Mouse (Mus musculus) midbrain, embryonic 16.5 days (tissue): ENCODE measurements at regions not wholly inside any gene's neighbourhood (a gene's known extent, or its start where the extent isn't known, plus 50 kb on each side); places are given as distances from the start of the nearest gene placed in this dataset.

Experiments
- ATAC-seq: fragments of 200-750 bp; cut with Nextera tagmentation; 2 replicates; pipeline ENCODE4 v1.8.0; 2017; ENCODE audit warnings: moderate TSS enrichment
- H3K27ac ChIP-seq: fragments of 300-500 bp; sonication (generic); 2 replicates; pipeline ENCODE4 v1.5.1; 2014; ENCODE audit warnings: mild to moderate bottlenecking, low read length, mixed read lengths
- H3K27me3 ChIP-seq: fragments of 300-500 bp; sonication (generic); 2 replicates; pipeline ENCODE4 v1.6.1; 2014; ENCODE audit warnings: low read depth, low read length, mixed read lengths; ENCODE audit not compliant: control insufficient read depth, insufficient read depth
- H3K36me3 ChIP-seq: fragments of 300-500 bp; sonication (generic); 2 replicates; pipeline ENCODE4 v1.6.1; 2014; ENCODE audit warnings: mild to moderate bottlenecking, low read length, moderate library complexity, mixed read lengths; ENCODE audit not compliant: control insufficient read depth, insufficient read depth
- H3K4me1 ChIP-seq: fragments of 300-500 bp; sonication (generic); 2 replicates; pipeline ENCODE4 v1.6.1; 2014; ENCODE audit warnings: mild to moderate bottlenecking, low read length, mixed read lengths; ENCODE audit not compliant: control insufficient read depth, insufficient read depth
- H3K4me2 ChIP-seq: fragments of 300-500 bp; sonication (generic); 2 replicates; pipeline ENCODE4 v1.6.1; 2014; ENCODE audit warnings: mild to moderate bottlenecking, low read length, mixed read lengths
- H3K4me3 ChIP-seq: fragments of 300-500 bp; sonication (generic); 2 replicates; pipeline ENCODE4 v1.5.1; 2014; ENCODE audit warnings: low read depth, mild to moderate bottlenecking, low read length, moderate library complexity, mixed read lengths
- H3K9ac ChIP-seq: fragments of 300-500 bp; sonication (generic); 2 replicates; pipeline ENCODE4 v1.6.1; 2014; ENCODE audit warnings: low read depth, low read length, mixed read lengths
- H3K9me3 ChIP-seq: fragments of 300-500 bp; sonication (generic); replicated peaks from 2 replicates; pipeline ENCODE4 v1.6.1; 2014; ENCODE audit warnings: mild to moderate bottlenecking, low read length, mixed read lengths; ENCODE audit not compliant: control insufficient read depth, poor library complexity, severe bottlenecking
- WGBS: fragments of 180-500 bp; shearing (Covaris S2); extraction: QIAGEN DNeasy Blood & Tissue Kit; methylation state at CpG from one replicate; pipeline ENCODE4 v1.1.7; 2014; 5-methylcytosine and 5-hydroxymethylcytosine counted together

- no peaks in the 10 kb centered on the region for H3K27me3 ChIP-seq
- H3K27ac ChIP-seq: no peak overlapping the region
- H3K9me3 ChIP-seq: no peaks in the 10 kb centered on the region
- H3K4me1 ChIP-seq: no peaks in the 10 kb centered on the region
- no peak overlapping the region for H3K4me3 ChIP-seq
- H3K4me2 ChIP-seq: no peak overlapping the region
- no peak overlapping the region for H3K9ac ChIP-seq
- WGBS: 62% methylated on average over 7 of the region's 7 CpGs
- H3K36me3 ChIP-seq: no peaks in the 10 kb centered on the region
- ATAC-seq: no peak
Observed at GRCm38 (mm10) chr13:40554368-40554767, 183.8 kb downstream of the Tfap2a start.

- no peak for ATAC-seq
Observed at GRCm38 (mm10) chr13:40525501-40525900, 164.3 kb upstream of the Ofcc1 start.

GRCm38 (mm10) chr13:40523115-40523514 lies 161.9 kb upstream of the Ofcc1 start:
- no peak for ATAC-seq
- no peak overlapping the region for H3K4me3 ChIP-seq
- no peak overlapping the region for H3K4me2 ChIP-seq
- H3K9ac ChIP-seq: no peak overlapping the region
- H3K36me3 ChIP-seq: no peaks in the 10 kb centered on the region
- H3K27me3 ChIP-seq: no peaks in the 10 kb centered on the region
- H3K9me3 ChIP-seq: no peaks in the 10 kb centered on the region
- 71% methylated on average over 2 of the region's 2 CpGs for WGBS
- H3K4me1 ChIP-seq: no peaks in the 10 kb centered on the region
- H3K27ac ChIP-seq: no peak overlapping the region

More at GRCm38 (mm10) chr13:40525501-40525900, 164.3 kb upstream of the Ofcc1 start:
- Histone ChIP-seq H3K4me1 (no peaks in the 10 kb centered on the region), H3K9ac (no peak overlapping the region), H3K27me3 (no peaks in the 10 kb centered on the region), H3K27ac (no peak overlapping the region), H3K9me3 (no peaks in the 10 kb centered on the region), H3K4me2 (no peak overlapping the region), H3K4me3 (no peak overlapping the region), H3K36me3 (no peaks in the 10 kb centered on the region)

GRCm38 (mm10) chr13:40518180-40518579 lies 156.9 kb upstream of the Ofcc1 start:
- Histone ChIP-seq H3K4me3 (no peak overlapping the region), H3K27me3 (no peaks in the 10 kb centered on the region), H3K4me1 (no peaks in the 10 kb centered on the region), H3K4me2 (no peak overlapping the region), H3K9ac (no peak overlapping the region), H3K9me3 (no peaks in the 10 kb centered on the region), H3K36me3 (no peaks in the 10 kb centered on the region), H3K27ac (no peak overlapping the region)
- ATAC-seq: no peak
- WGBS: 66% methylated on average over 4 of the region's 4 CpGs

- no peak overlapping the region for H3K27ac ChIP-seq
- no peaks in the 10 kb centered on the region for H3K27me3 ChIP-seq
- H3K36me3 ChIP-seq: no peaks in the 10 kb centered on the region
- no peak overlapping the region for H3K4me3 ChIP-seq
- 50% methylated on average over 1 of the region's 1 CpGs for WGBS
- no peak overlapping the region for H3K4me2 ChIP-seq
- no peaks in the 10 kb centered on the region for H3K9me3 ChIP-seq
- no peaks in the 10 kb centered on the region for H3K4me1 ChIP-seq
- H3K9ac ChIP-seq: no peak overlapping the region
- ATAC-seq: no peak
Observed at GRCm38 (mm10) chr13:40509290-40509689, 148.0 kb upstream of the Ofcc1 start.

GRCm38 (mm10) chr13:40480830-40481229 lies 119.6 kb upstream of the Ofcc1 start:
- no peaks in the 10 kb centered on the region for H3K9me3 ChIP-seq
- H3K4me1 ChIP-seq: peaks cover 3% of the 10 kb centered on the region; the same call in 1 of the 2 replicates
- H3K4me2 ChIP-seq: no peak overlapping the region
- H3K36me3 ChIP-seq: no peaks in the 10 kb centered on the region
- 0 out of 2 replicates have a peak overlapping the region, but pooled peaks have one; percentile 12 for H3K27ac ChIP-seq
- ATAC-seq: peak; percentile 86
- no peak overlapping the region for H3K9ac ChIP-seq
- WGBS: 36% methylated on average over 7 of the region's 7 CpGs
- no peak overlapping the region for H3K4me3 ChIP-seq
- no peaks in the 10 kb centered on the region for H3K27me3 ChIP-seq

- Histone ChIP-seq H3K4me1 (no peaks in the 10 kb centered on the region), H3K9me3 (no peaks in the 10 kb centered on the region), H3K27ac (no peak overlapping the region), H3K9ac (no peak overlapping the region), H3K4me3 (no peak overlapping the region), H3K27me3 (no peaks in the 10 kb centered on the region), H3K4me2 (no peak overlapping the region), H3K36me3 (no peaks in the 10 kb centered on the region)
- WGBS: 83% methylated on average over 3 of the region's 3 CpGs
- no peak for ATAC-seq
Observed at GRCm38 (mm10) chr13:40472683-40473082, 111.4 kb upstream of the Ofcc1 start.

- no peak for ATAC-seq
- no peak overlapping the region for H3K4me2 ChIP-seq
- H3K4me1 ChIP-seq: no peaks in the 10 kb centered on the region
- no peaks in the 10 kb centered on the region for H3K9me3 ChIP-seq
- H3K27ac ChIP-seq: no peak overlapping the region
- H3K4me3 ChIP-seq: no peak overlapping the region
- H3K36me3 ChIP-seq: no peaks in the 10 kb centered on the region
- H3K9ac ChIP-seq: no peak overlapping the region
- no peaks in the 10 kb centered on the region for H3K27me3 ChIP-seq
- 95% methylated on average over 7 of the region's 7 CpGs for WGBS
Observed at GRCm38 (mm10) chr13:40469162-40469561, 107.9 kb upstream of the Ofcc1 start.

GRCm38 (mm10) chr13:40453360-40453759 lies 92.1 kb upstream of the Ofcc1 start:
- H3K9me3 ChIP-seq: no peaks in the 10 kb centered on the region
- 91% methylated on average over 2 of the region's 2 CpGs for WGBS
- H3K4me1 ChIP-seq: no peaks in the 10 kb centered on the region
- no peak overlapping the region for H3K4me2 ChIP-seq
- H3K27ac ChIP-seq: no peak overlapping the region
- ATAC-seq: no peak
- H3K27me3 ChIP-seq: no peaks in the 10 kb centered on the region
- no peak overlapping the region for H3K4me3 ChIP-seq
- no peak overlapping the region for H3K9ac ChIP-seq
- no peaks in the 10 kb centered on the region for H3K36me3 ChIP-seq

- H3K4me3 ChIP-seq: no peak overlapping the region
- H3K4me2 ChIP-seq: no peak overlapping the region
- 82% methylated on average over 8 of the region's 8 CpGs for WGBS
- H3K27me3 ChIP-seq: no peaks in the 10 kb centered on the region
- no peaks in the 10 kb centered on the region for H3K9me3 ChIP-seq
- no peak overlapping the region for H3K27ac ChIP-seq
- H3K9ac ChIP-seq: no peak overlapping the region
- H3K4me1 ChIP-seq: no peaks in the 10 kb centered on the region
- H3K36me3 ChIP-seq: no peaks in the 10 kb centered on the region
- no peak for ATAC-seq
Observed at GRCm38 (mm10) chr13:40429831-40430230, 68.6 kb upstream of the Ofcc1 start.
